Mouse (Mus musculus) megakaryocyte, embryonic 14.5 days (primary cell): Measurements from ENCODE around the gene Gprasp2.

ENCODE experiments used
- FLI1 ChIP-seq: IDR thresholded peaks from 2 replicates; pipeline ENCODE4 v1.6.1; 2012; ENCODE audit warnings: low read length, inconsistent platforms, mixed read lengths
- GATA1 ChIP-seq: IDR thresholded peaks from 3 replicates; pipeline ENCODE4 v1.6.1; 2012; ENCODE audit warnings: mixed read lengths, low read length, inconsistent platforms, borderline replicate concordance

DNA sequence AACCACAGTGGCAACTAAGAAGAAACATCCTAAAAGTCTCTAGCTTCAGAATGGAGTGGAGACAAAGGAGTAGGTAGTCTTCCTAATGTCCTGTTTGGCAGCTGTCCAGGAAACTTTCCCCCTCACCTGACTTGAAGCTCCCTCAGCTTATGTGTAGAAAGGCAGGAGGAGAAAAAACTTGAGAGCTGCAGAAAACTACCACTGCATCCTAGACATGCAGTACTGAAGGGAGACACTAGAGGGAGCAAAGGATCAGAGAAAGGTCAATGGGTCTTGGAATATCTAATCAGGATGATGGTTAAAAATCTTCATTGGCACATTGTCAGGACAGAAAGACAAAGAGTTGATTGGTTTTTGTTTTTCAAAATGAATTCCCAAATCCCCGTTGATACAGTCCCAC lies 33.1 kb upstream of the Gprasp2 start:
- no peak for TF ChIP-seq GATA1
- TF ChIP-seq FLI1 = no peak
